Mouse (Mus musculus) heart, postnatal 0 days (tissue): Measurements from ENCODE around the gene Reps1. TPM values are rescaled to one million over a fixed set of nuclear protein-coding genes. Genes with fewer than 3 reads are reported as not detected.
A peak's percentile ranks its signal among the peaks of the same experiment; 100 is the strongest.

Experiments
- ATAC-seq: fragments of 200-750 bp; cut with Nextera tagmentation; 2 replicates; pipeline ENCODE4 v1.8.0; 2017; ENCODE audit warnings: low read depth, moderate number of reproducible peaks, moderate library complexity; ENCODE audit not compliant: insufficient read depth
- DNase-seq: peaks from one replicate; pipeline ENCODE4 v3.0.0-alpha.2; 2016; ENCODE audit warnings: low spot score
- H3K27ac ChIP-seq: fragments of 300-500 bp; sonication (generic); 2 replicates; pipeline ENCODE4 v1.5.1; 2014; ENCODE audit warnings: low read depth, mild to moderate bottlenecking
- H3K27me3 ChIP-seq: fragments of 300-500 bp; sonication (generic); 2 replicates; pipeline ENCODE4 v1.6.1; 2014; ENCODE audit warnings: low read length, mixed read lengths; ENCODE audit not compliant: control insufficient read depth, insufficient read depth
- H3K36me3 ChIP-seq: fragments of 300-500 bp; sonication (generic); replicated peaks from 2 replicates; pipeline ENCODE4 v1.6.1; 2014; ENCODE audit warnings: low read length, mixed read lengths; ENCODE audit not compliant: control insufficient read depth, insufficient read depth
- H3K4me1 ChIP-seq: fragments of 300-500 bp; sonication (generic); 2 replicates; pipeline ENCODE4 v1.6.1; 2014; ENCODE audit warnings: antibody characterized with exemption; ENCODE audit not compliant: control insufficient read depth, insufficient read depth
- H3K4me2 ChIP-seq: fragments of 300-500 bp; sonication (generic); 2 replicates; pipeline ENCODE4 v1.6.1; 2014; ENCODE audit warnings: low read depth, mild to moderate bottlenecking, low read length, moderate library complexity
- H3K4me3 ChIP-seq: fragments of 300-500 bp; sonication (generic); 2 replicates; pipeline ENCODE4 v1.5.1; 2014; ENCODE audit warnings: low read depth, low read length
- H3K9ac ChIP-seq: fragments of 300-500 bp; sonication (generic); replicated peaks from 2 replicates; pipeline ENCODE4 v1.6.1; 2014; ENCODE audit warnings: low read depth, low read length, mixed read lengths
- H3K9me3 ChIP-seq: fragments of 300-500 bp; sonication (generic); replicated peaks from 2 replicates; pipeline ENCODE4 v1.6.1; 2016; ENCODE audit warnings: low read length; ENCODE audit not compliant: control insufficient read depth
- CTCF ChIP-seq: IDR thresholded peaks from 2 replicates; pipeline ENCODE4 v1.5.1; 2016; ENCODE audit warnings: antibody characterized with exemption, control low read depth, low read depth
- EP300 ChIP-seq: IDR thresholded peaks from 2 replicates; pipeline ENCODE4 v1.6.1; 2016; ENCODE audit warnings: antibody characterized with exemption, low read depth
- WGBS: fragments of 180-500 bp; shearing (Covaris S2); extraction: QIAGEN DNeasy Blood & Tissue Kit; methylation state at CpG from one replicate; pipeline ENCODE4 v1.1.7; 2014; 5-methylcytosine and 5-hydroxymethylcytosine counted together
- polyA plus RNA-seq: library from polyadenylated mRNA; unstranded; fragments of >200 nt; fragmentation: Nextera tagmentation; extraction: Ambion mirVana; gene quantifications from 2 replicates; pipeline ENCODE4 v1.2.1, GENCODE M21; 2015
- total RNA-seq: library from RNA; depleted of rRNA; stranded (reverse); fragments of >200 nt; gene quantifications from 2 replicates; pipeline ENCODE4 v1.2.3, GENCODE M21; 2014; ENCODE audit warnings: low replicate concordance

Gene Reps1
- total and polyA plus RNA-seq, 2 experiments from 2014 or later, result 9.2 to 43.4 TPM

DNA sequence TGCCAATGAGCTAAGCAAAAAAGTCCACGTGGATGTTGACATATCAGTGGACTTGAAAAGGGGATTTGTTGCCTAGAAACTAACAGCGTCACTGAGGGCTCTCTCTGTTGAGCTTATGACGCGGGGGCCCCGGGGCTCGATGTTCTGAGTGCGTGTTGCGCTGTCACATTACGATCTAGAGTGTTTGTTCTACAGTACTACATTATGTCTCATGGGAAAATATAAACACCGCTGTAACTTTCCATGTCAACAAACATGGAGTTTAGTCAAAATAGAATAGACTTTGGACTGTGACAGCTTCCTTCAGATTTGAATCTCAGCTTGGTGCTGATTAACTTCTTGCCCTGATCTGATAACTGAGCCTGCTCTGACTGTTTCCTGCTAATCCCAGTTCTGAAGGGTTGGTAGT is 10.4 kb downstream of the Reps1 start:
- Histone ChIP-seq H3K4me2 (no peak overlapping the region), H3K9ac (no peak overlapping the region), H3K27ac (no peak overlapping the region), H3K27me3 (no peaks in the 10 kb centered on the region), H3K4me1 (peaks cover 51% of the 10 kb centered on the region), H3K4me3 (no peak overlapping the region), H3K36me3 (no peaks in the 10 kb centered on the region), H3K9me3 (no peaks in the 10 kb centered on the region)
- no peak for DNase-seq
- 81% methylated on average over 10 of the region's 10 CpGs for WGBS
- no peak for ATAC-seq
- TF ChIP-seq CTCF (no peak), EP300 (no peak)

DNA sequence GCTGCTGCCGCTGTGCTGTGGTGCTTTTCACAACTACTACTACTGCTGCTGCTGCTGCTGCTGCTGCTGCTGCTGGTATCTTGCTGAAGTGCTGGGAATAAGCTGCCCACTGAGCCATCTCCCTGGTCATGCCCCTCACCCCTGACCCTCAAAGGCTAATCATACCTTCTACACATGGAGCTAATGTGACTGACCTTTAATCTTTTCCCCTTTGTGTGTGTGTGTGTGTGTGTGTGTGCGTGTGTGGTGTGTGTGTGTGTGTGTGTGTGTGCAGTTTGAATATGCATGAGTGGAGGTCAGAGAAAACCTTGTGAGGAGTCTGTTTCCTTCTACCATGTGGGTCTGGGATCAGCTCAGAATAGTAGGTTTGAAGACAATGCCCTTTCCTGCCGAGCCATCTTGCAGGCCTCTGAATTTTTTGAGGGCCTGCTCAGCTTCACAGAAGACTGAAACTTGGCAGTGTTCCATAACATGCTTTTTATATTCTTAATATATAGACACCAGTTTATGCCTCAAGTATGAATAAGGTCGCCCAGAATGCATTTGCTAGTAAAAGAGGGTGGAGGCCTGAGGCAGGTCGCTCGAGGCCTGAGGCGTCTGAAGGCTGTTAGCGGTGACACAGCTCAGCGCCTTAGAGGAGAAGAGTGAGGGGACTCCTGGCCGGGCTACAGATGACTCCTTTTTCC is 12.2 kb downstream of the Reps1 start:
- no peak overlapping the region; the same call in 1 of the 2 replicates for H3K4me2 ChIP-seq
- H3K36me3 ChIP-seq, result no peaks in the 10 kb centered on the region
- WGBS, result 34% methylated on average over 10 of the region's 10 CpGs
- ATAC-seq, result no peak
- H3K4me1 ChIP-seq, result peaks cover 56% of the 10 kb centered on the region
- no peaks in the 10 kb centered on the region for H3K9me3 ChIP-seq
- H3K9ac ChIP-seq, result 0 out of 2 replicates have a peak overlapping the region, but pooled peaks have one; percentile 36
- peak overlapping the region; percentile 56 for H3K27ac ChIP-seq
- TF ChIP-seq EP300 (no peak), CTCF (no peak)
- DNase-seq, result no peak
- no peaks in the 10 kb centered on the region for H3K27me3 ChIP-seq
- H3K4me3 ChIP-seq, result no peak overlapping the region

GRCm38 (mm10) chr10:18068880-18069279 is 13.2 kb downstream of the Reps1 start:
- Histone ChIP-seq H3K4me1 (peaks cover 61% of the 10 kb centered on the region), H3K27ac (no peak overlapping the region), H3K4me3 (no peak overlapping the region), H3K4me2 (no peak overlapping the region), H3K36me3 (no peaks in the 10 kb centered on the region), H3K27me3 (no peaks in the 10 kb centered on the region), H3K9ac (no peak overlapping the region), H3K9me3 (no peaks in the 10 kb centered on the region)
- no peak for ATAC-seq
- TF ChIP-seq EP300 (no peak), CTCF (no peak)
- DNase-seq, result no peak
- 65% methylated on average over 2 of the region's 2 CpGs for WGBS

DNA sequence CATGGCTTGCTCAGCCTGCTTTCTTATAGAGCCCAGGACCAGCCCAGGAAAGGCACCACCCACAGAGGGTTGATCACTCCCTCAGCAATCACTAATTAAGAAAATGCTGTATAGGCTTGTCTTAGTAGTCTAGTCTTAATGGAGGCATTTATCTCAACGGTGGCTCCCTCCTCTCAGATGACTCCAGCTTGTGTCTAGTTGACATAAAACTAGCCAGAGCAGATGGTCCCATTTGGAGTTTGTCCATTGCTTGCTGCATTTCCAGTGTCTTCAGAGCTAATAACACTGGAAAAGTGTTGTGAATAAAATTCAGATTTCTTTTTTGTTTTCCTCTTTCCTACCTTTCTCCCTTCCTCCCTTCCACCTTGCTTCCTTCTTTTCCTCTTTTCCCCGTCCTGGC is 13.9 kb downstream of the Reps1 start:
- H3K27me3 ChIP-seq, result no peaks in the 10 kb centered on the region
- DNase-seq (no peak), ATAC-seq (no peak)
- H3K27ac ChIP-seq, result 0 out of 2 replicates have a peak overlapping the region, but pooled peaks have one; percentile 20
- no peaks in the 10 kb centered on the region for H3K36me3 ChIP-seq
- H3K4me3 ChIP-seq, result no peak overlapping the region
- 74% methylated on average over 2 of the region's 2 CpGs for WGBS
- no peak overlapping the region for H3K4me2 ChIP-seq
- peaks cover 65% of the 10 kb centered on the region for H3K4me1 ChIP-seq
- TF ChIP-seq CTCF, result no peak
- TF ChIP-seq EP300, result no peak
- no peak overlapping the region for H3K9ac ChIP-seq
- no peaks in the 10 kb centered on the region for H3K9me3 ChIP-seq

DNA sequence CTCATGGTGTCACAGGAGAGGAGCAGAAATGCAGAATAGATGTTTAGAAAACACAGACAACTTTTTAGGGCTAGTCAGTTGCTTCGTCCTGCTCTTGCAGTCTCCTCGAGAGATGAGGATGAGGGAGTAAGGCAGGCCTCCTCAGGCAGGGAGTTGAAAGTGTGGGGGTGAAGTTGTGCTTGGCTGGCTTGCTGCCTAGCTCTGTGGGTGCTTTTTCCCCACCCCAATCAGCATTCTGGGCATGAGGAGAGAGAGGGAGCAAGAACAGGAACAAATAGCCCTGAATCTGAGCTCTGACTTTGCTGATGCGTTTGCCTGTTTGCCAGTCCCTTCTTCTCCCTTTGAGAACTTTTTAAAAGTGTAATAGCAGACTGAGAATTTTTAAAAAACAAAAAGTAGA is 14.5 kb downstream of the Reps1 start:
- H3K27ac ChIP-seq, result peak overlapping the region; percentile 37
- H3K27me3 ChIP-seq, result no peaks in the 10 kb centered on the region
- no peaks in the 10 kb centered on the region for H3K36me3 ChIP-seq
- TF ChIP-seq CTCF (no peak), EP300 (no peak)
- H3K4me1 ChIP-seq, result peaks cover 66% of the 10 kb centered on the region
- H3K9me3 ChIP-seq, result no peaks in the 10 kb centered on the region
- H3K4me2 ChIP-seq, result no peak overlapping the region
- H3K4me3 ChIP-seq, result no peak overlapping the region
- WGBS, result 35% methylated on average over 3 of the region's 3 CpGs
- ATAC-seq (no peak), DNase-seq (no peak)
- no peak overlapping the region for H3K9ac ChIP-seq

- WGBS, result 60% methylated on average over 2 of the region's 2 CpGs
- no peak for ATAC-seq
These were observed 15.0 kb downstream of the Reps1 start for GRCm38 (mm10) chr10:18070616-18071015.

More at GRCm38 (mm10) chr10:18070616-18071015, 15.0 kb downstream of the Reps1 start:
- H3K27ac ChIP-seq, result peak overlapping the region; percentile 37
- H3K4me2 ChIP-seq, result no peak overlapping the region
- TF ChIP-seq CTCF (no peak), EP300 (no peak)
- no peak overlapping the region for H3K9ac ChIP-seq
- H3K27me3 ChIP-seq, result no peaks in the 10 kb centered on the region
- H3K4me3 ChIP-seq, result no peak overlapping the region
- H3K36me3 ChIP-seq, result no peaks in the 10 kb centered on the region
- no peak for DNase-seq
- peaks cover 67% of the 10 kb centered on the region for H3K4me1 ChIP-seq
- H3K9me3 ChIP-seq, result no peaks in the 10 kb centered on the region
